Mouse (Mus musculus): ENCODE measurements around the gene Rnase4. TPM values are rescaled to one million over a fixed set of nuclear protein-coding genes. Genes with fewer than 3 reads are reported as not detected.

Gene Rnase4
- polyA plus RNA-seq, 1 experiment from 2014 or later, result 40.5 TPM

Other genes with a start within 250 kb of the Rnase4 start
- gene Tep1, start 220.5 kb upstream of the Rnase4 start, polyA plus RNA-seq (2015; fragmentation: Nextera tagmentation; extraction: Ambion mirVana), result 6.2 and 8.5 TPM in 2 replicates
- gene Klhl33, start 193.6 kb upstream of the Rnase4 start, polyA plus RNA-seq (2015; fragmentation: Nextera tagmentation; extraction: Ambion mirVana), result 0.19 TPM in 2 replicates
- gene Osgep, start 166.2 kb upstream of the Rnase4 start, polyA plus RNA-seq (2015; fragmentation: Nextera tagmentation; extraction: Ambion mirVana), result 166 and 173 TPM in 2 replicates
- 301 and 306 TPM in 2 replicates for gene Apex1, start 166.1 kb upstream of the Rnase4 start, polyA plus RNA-seq (2015; fragmentation: Nextera tagmentation; extraction: Ambion mirVana)
- 49.5 and 53.9 TPM in 2 replicates for gene Pip4p1, start 160.2 kb upstream of the Rnase4 start, polyA plus RNA-seq (2015; fragmentation: Nextera tagmentation; extraction: Ambion mirVana)
- 74.3 and 78.6 TPM in 2 replicates for gene Pnp, start 160.0 kb upstream of the Rnase4 start, polyA plus RNA-seq (2015; fragmentation: Nextera tagmentation; extraction: Ambion mirVana)
- not detected in 2 replicates for gene Gm49342, start 146.6 kb upstream of the Rnase4 start, polyA plus RNA-seq (2015; fragmentation: Nextera tagmentation; extraction: Ambion mirVana)
- 0.62 and 1.0 TPM in 2 replicates for gene Pnp2, start 135.1 kb upstream of the Rnase4 start, polyA plus RNA-seq (2015; fragmentation: Nextera tagmentation; extraction: Ambion mirVana)
- not detected in 2 replicates for gene Rnase10, start 83.3 kb upstream of the Rnase4 start, polyA plus RNA-seq (2015; fragmentation: Nextera tagmentation; extraction: Ambion mirVana)
- 0.17 TPM in 1 of 2 replicates, not detected in the other for gene Rnase9, start 49.2 kb upstream of the Rnase4 start, polyA plus RNA-seq (2015; fragmentation: Nextera tagmentation; extraction: Ambion mirVana)
- 0.38 TPM in 1 of 2 replicates, not detected in the other for gene Rnase11, start 40.9 kb upstream of the Rnase4 start, polyA plus RNA-seq (2015; fragmentation: Nextera tagmentation; extraction: Ambion mirVana)
- 10.2 and 11.1 TPM in 2 replicates for gene Rnase12, start 33.4 kb upstream of the Rnase4 start, polyA plus RNA-seq (2015; fragmentation: Nextera tagmentation; extraction: Ambion mirVana)
- 0.04 TPM in 1 of 2 replicates, not detected in the other for gene Olfr750, start 16.6 kb upstream of the Rnase4 start, polyA plus RNA-seq (2015; fragmentation: Nextera tagmentation; extraction: Ambion mirVana)
- gene Ang, start 73 bp downstream of the Rnase4 start, polyA plus RNA-seq (2015; fragmentation: Nextera tagmentation; extraction: Ambion mirVana), result 8.4 and 9.8 TPM in 2 replicates
- gene Eddm3b, start 23.3 kb downstream of the Rnase4 start, polyA plus RNA-seq (2015; fragmentation: Nextera tagmentation; extraction: Ambion mirVana), result 2.0 and 2.1 TPM in 2 replicates
- gene Rnase6, start 32.8 kb downstream of the Rnase4 start, polyA plus RNA-seq (2015; fragmentation: Nextera tagmentation; extraction: Ambion mirVana), result 0.52 and 1.3 TPM in 2 replicates
- 0.17 and 1.00 TPM in 2 replicates for gene Rnase1, start 55.7 kb downstream of the Rnase4 start, polyA plus RNA-seq (2015; fragmentation: Nextera tagmentation; extraction: Ambion mirVana)
- not detected in 2 replicates for gene Rnase2b, start 71.2 kb downstream of the Rnase4 start, polyA plus RNA-seq (2015; fragmentation: Nextera tagmentation; extraction: Ambion mirVana)
- gene Ang2, start 108.1 kb downstream of the Rnase4 start, polyA plus RNA-seq (2015; fragmentation: Nextera tagmentation; extraction: Ambion mirVana), result not detected in 2 replicates
- not detected in 2 replicates for gene Ear14, start 112.3 kb downstream of the Rnase4 start, polyA plus RNA-seq (2015; fragmentation: Nextera tagmentation; extraction: Ambion mirVana)
- gene Rnase2a, start 165.0 kb downstream of the Rnase4 start, polyA plus RNA-seq (2015; fragmentation: Nextera tagmentation; extraction: Ambion mirVana), result not detected in 2 replicates